Mouse (Mus musculus): ENCODE data around the gene Limch1. TPM values are rescaled to one million over a fixed set of nuclear protein-coding genes. Genes with fewer than 3 reads are reported as not detected.

Limch1 gene
- total RNA-seq, 1 experiment, result 7.5 TPM

DNA sequence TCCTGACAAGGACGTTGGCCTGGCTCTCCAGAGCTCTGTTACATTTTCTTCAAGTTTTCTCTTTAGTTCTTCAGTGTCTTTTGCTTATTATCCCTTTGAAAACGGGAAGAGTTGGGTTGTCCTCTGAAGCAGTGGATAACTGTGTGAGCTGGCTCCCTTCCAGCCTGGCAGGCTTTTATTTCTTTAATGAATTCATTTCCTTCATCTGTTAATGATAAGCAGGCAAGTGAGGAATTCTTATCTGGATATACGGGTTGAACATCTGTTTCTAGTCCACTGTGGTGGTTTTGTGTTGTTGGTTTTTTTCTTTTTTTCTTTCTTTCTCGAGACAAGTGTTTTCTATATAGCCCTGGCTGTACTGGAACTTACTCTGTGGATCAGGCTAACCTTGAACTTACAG, 22.4 kb downstream of the Limch1 start:
- Histone ChIP-seq H3K27ac (ENCODE audit: insufficient read depth, low read depth, low read length, poor library complexity, severe bottlenecking) (no peak overlapping the region), H3K36me3 (ENCODE audit: control insufficient read depth, insufficient read depth, low read length, poor library complexity, severe bottlenecking) (no peaks in the 10 kb centered on the region), H3K9me3 (ENCODE audit: control insufficient read depth, insufficient read depth, low read depth, low read length) (no peaks in the 10 kb centered on the region), H3K4me1 (ENCODE audit: control insufficient read depth in 2 of 2, insufficient read depth in 2 of 2, low read length in 2 of 2, poor library complexity in 1 of 2) (no peaks in the 10 kb centered on the region), H3K9ac (ENCODE audit: insufficient read depth, low read depth, low read length, poor library complexity, severe bottlenecking) (no peak overlapping the region), H3K4me3 (ENCODE audit: insufficient read depth in 1 of 2, low read depth in 1 of 2, low read length in 2 of 2, poor library complexity in 1 of 2, severe bottlenecking in 1 of 2) (no peak overlapping the region)
- in situ Hi-C loops (cut with MboI; ENCODE audit: low sequenced_read_pairs in 2 of 2, unreplicated experiment in 2 of 2), result no loop called here
- no peak for DNase-seq (ENCODE audit: low read depth, low spot score)
- no peak for TF ChIP-seq CHD2 (IDR thresholded peaks at IDR 0.05; ENCODE audit: low read depth, low read length)
- no peak for TF ChIP-seq HCFC1 (IDR thresholded peaks at IDR 0.05; ENCODE audit: borderline replicate concordance, insufficient read depth, low read length)
- no peak for TF ChIP-seq ZNF384 (IDR thresholded peaks at IDR 0.05; ENCODE audit: low read depth, low read length)
- TF ChIP-seq MAFK (IDR thresholded peaks at IDR 0.05; ENCODE audit: insufficient read depth, low read depth, low read length), result no peak
- no peak for TF ChIP-seq ZC3H11A (IDR thresholded peaks at IDR 0.05; ENCODE audit: borderline replicate concordance, low read depth, low read length)

- in situ Hi-C loops (cut with MboI; ENCODE audit: low sequenced_read_pairs in 2 of 2, unreplicated experiment in 2 of 2), result no loop called here
- TF ChIP-seq ZNF384 (IDR thresholded peaks at IDR 0.05; ENCODE audit: low read depth, low read length) (no peak), CHD2 (IDR thresholded peaks at IDR 0.05; ENCODE audit: low read depth, low read length) (no peak), HCFC1 (IDR thresholded peaks at IDR 0.05; ENCODE audit: borderline replicate concordance, insufficient read depth, low read length) (no peak), MAFK (IDR thresholded peaks at IDR 0.05; ENCODE audit: insufficient read depth, low read depth, low read length) (no peak), ZC3H11A (IDR thresholded peaks at IDR 0.05; ENCODE audit: borderline replicate concordance, low read depth, low read length) (no peak)
- H3K27ac ChIP-seq (ENCODE audit: insufficient read depth, low read depth, low read length, poor library complexity, severe bottlenecking), result no peak overlapping the region
- no peak overlapping the region for H3K9ac ChIP-seq (ENCODE audit: insufficient read depth, low read depth, low read length, poor library complexity, severe bottlenecking)
- no peaks in the 10 kb centered on the region for H3K9me3 ChIP-seq (ENCODE audit: control insufficient read depth, insufficient read depth, low read depth, low read length)
- H3K4me1 ChIP-seq (ENCODE audit: control insufficient read depth in 2 of 2, insufficient read depth in 2 of 2, low read length in 2 of 2, poor library complexity in 1 of 2), result no peaks in the 10 kb centered on the region
- H3K36me3 ChIP-seq (ENCODE audit: control insufficient read depth, insufficient read depth, low read length, poor library complexity, severe bottlenecking), result no peaks in the 10 kb centered on the region
- H3K4me3 ChIP-seq (ENCODE audit: insufficient read depth in 1 of 2, low read depth in 1 of 2, low read length in 2 of 2, poor library complexity in 1 of 2, severe bottlenecking in 1 of 2), result no peak overlapping the region
- DNase-seq (ENCODE audit: low read depth, low spot score), result no peak
Measured at GRCm38 (mm10) chr5:66769070-66769469, 23.4 kb downstream of the Limch1 start.

DNA sequence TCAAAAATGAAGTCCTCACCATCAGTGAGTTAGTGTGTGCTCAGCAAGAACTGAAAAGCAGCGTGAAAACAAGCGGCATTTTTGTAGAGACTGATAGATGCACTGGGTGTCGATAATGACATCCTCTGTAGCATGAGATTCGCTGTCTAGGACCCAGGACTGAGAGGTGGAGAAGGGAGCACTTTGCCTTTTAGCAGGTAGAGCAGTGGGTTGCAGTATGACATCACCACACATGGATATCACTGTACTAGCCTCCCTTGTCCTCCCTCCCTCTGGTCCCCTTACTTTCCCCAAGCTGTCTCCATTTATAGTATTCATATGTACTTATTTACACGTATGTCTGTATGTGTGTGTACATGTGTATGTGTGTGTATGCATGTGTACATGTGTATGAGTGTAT, 23.9 kb downstream of the Limch1 start:
- no peak for TF ChIP-seq HCFC1 (IDR thresholded peaks at IDR 0.05; ENCODE audit: borderline replicate concordance, insufficient read depth, low read length)
- no peak for TF ChIP-seq ZC3H11A (IDR thresholded peaks at IDR 0.05; ENCODE audit: borderline replicate concordance, low read depth, low read length)
- TF ChIP-seq MAFK (IDR thresholded peaks at IDR 0.05; ENCODE audit: insufficient read depth, low read depth, low read length), result no peak
- TF ChIP-seq CHD2 (IDR thresholded peaks at IDR 0.05; ENCODE audit: low read depth, low read length), result no peak
- no peak for TF ChIP-seq ZNF384 (IDR thresholded peaks at IDR 0.05; ENCODE audit: low read depth, low read length)
- in situ Hi-C loops (cut with MboI; ENCODE audit: low sequenced_read_pairs in 2 of 2, unreplicated experiment in 2 of 2), result no loop called here

DNA sequence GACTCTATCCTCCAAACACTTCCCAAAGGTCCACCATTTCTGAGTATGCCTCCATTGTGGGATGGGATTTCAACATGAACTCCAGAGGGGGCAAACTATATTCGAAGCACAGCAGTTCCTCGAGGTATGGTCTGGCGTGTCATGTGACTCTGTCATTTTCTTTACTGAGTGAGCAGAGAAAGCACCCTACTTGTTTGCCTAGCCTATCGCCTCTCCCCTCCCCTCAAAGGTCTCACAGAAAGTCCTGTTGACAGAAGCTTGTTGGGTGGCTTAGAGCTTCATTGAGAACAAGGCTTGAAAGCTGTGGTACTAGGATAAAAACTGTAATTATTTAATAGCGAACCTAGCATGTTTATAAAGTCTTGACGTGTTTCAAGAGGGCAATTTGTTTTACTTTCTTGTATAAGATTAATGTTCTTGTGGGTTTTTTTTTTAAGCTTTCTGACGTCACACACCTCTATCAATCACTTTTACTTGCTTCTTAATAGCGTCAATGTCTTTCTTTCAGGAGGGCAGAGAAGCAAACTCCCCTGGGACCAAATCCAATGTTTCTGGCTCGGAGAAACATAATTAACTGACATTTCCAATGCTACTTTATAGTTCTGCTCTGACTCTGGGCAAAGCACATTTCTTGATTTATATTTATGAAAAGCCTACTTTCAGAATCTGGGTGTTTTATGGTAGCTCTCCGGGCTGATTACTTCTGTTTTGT, 32.5 kb downstream of the Limch1 start:
- in situ Hi-C loops (cut with MboI; ENCODE audit: low sequenced_read_pairs in 2 of 2, unreplicated experiment in 2 of 2), result no loop called here
- no peak for TF ChIP-seq ZNF384 (IDR thresholded peaks at IDR 0.05; ENCODE audit: low read depth, low read length)
- TF ChIP-seq CHD2 (IDR thresholded peaks at IDR 0.05; ENCODE audit: low read depth, low read length), result no peak
- no peak for TF ChIP-seq MAFK (IDR thresholded peaks at IDR 0.05; ENCODE audit: insufficient read depth, low read depth, low read length)
- TF ChIP-seq ZC3H11A (IDR thresholded peaks at IDR 0.05; ENCODE audit: borderline replicate concordance, low read depth, low read length), result no peak
- no peak for TF ChIP-seq HCFC1 (IDR thresholded peaks at IDR 0.05; ENCODE audit: borderline replicate concordance, insufficient read depth, low read length)
- no peak for DNase-seq (ENCODE audit: low read depth, low spot score)
- no peaks in the 10 kb centered on the region for H3K4me1 ChIP-seq (ENCODE audit: control insufficient read depth in 2 of 2, insufficient read depth in 2 of 2, low read length in 2 of 2, poor library complexity in 1 of 2)
- H3K36me3 ChIP-seq (ENCODE audit: control insufficient read depth, insufficient read depth, low read length, poor library complexity, severe bottlenecking), result no peaks in the 10 kb centered on the region
- no peak overlapping the region for H3K9ac ChIP-seq (ENCODE audit: insufficient read depth, low read depth, low read length, poor library complexity, severe bottlenecking)
- H3K9me3 ChIP-seq (ENCODE audit: control insufficient read depth, insufficient read depth, low read depth, low read length), result no peaks in the 10 kb centered on the region
- H3K27ac ChIP-seq (ENCODE audit: insufficient read depth, low read depth, low read length, poor library complexity, severe bottlenecking), result no peak overlapping the region
- no peak overlapping the region for H3K4me3 ChIP-seq (ENCODE audit: insufficient read depth in 1 of 2, low read depth in 1 of 2, low read length in 2 of 2, poor library complexity in 1 of 2, severe bottlenecking in 1 of 2)

More for the DNA sequence above, 23.9 kb downstream of the Limch1 start:
- Histone ChIP-seq H3K9me3 (ENCODE audit: control insufficient read depth, insufficient read depth, low read depth, low read length) (no peaks in the 10 kb centered on the region), H3K27ac (ENCODE audit: insufficient read depth, low read depth, low read length, poor library complexity, severe bottlenecking) (no peak overlapping the region), H3K9ac (ENCODE audit: insufficient read depth, low read depth, low read length, poor library complexity, severe bottlenecking) (no peak overlapping the region), H3K4me1 (ENCODE audit: control insufficient read depth in 2 of 2, insufficient read depth in 2 of 2, low read length in 2 of 2, poor library complexity in 1 of 2) (no peaks in the 10 kb centered on the region), H3K36me3 (ENCODE audit: control insufficient read depth, insufficient read depth, low read length, poor library complexity, severe bottlenecking) (no peaks in the 10 kb centered on the region), H3K4me3 (ENCODE audit: insufficient read depth in 1 of 2, low read depth in 1 of 2, low read length in 2 of 2, poor library complexity in 1 of 2, severe bottlenecking in 1 of 2) (no peak overlapping the region)
- DNase-seq (ENCODE audit: low read depth, low spot score), result no peak
